Mouse (Mus musculus): Measurements from ENCODE around the gene Hoxc4.

Hoxc4 gene

GRCm38 (mm10) chr15:102987124-102987833, 31.5 kb upstream of the Hoxc4 start:
- in situ Hi-C loops (cut with MboI; ENCODE audit: low sequenced_read_pairs): loop anchor here (5.0 to 25.0 kb wide), 2 partner anchors 185 to 325 kb away; partner anchors contain the start of gene Gpr84

GRCm38 (mm10) chr15:102988078-102988477, 30.7 kb upstream of the Hoxc4 start:
- in situ Hi-C loops (cut with MboI; ENCODE audit: low sequenced_read_pairs): loop anchor here (5.0 to 25.0 kb wide), 2 partner anchors 184 to 324 kb away; partner anchors contain the start of gene Gpr84

- in situ Hi-C loops (cut with MboI; ENCODE audit: low sequenced_read_pairs): loop anchor here (25.0 kb wide), 1 partner anchor 322 kb away; the partner anchor contains the start of gene Gpr84
Measured at GRCm38 (mm10) chr15:102990461-102991397, 28.0 kb upstream of the Hoxc4 start, which contains the start of gene Hoxc8. Gene Hoxc8, plus strand, starts transcription at chr15:102990607.

- in situ Hi-C loops (cut with MboI; ENCODE audit: low sequenced_read_pairs): loop anchor here (25.0 kb wide), 1 partner anchor 321 kb away; the partner anchor contains the start of gene Gpr84
Measured at GRCm38 (mm10) chr15:102991782-102992181, 27.0 kb upstream of the Hoxc4 start.

GRCm38 (mm10) chr15:102992206-102992605, 26.5 kb upstream of the Hoxc4 start:
- in situ Hi-C loops (cut with MboI; ENCODE audit: low sequenced_read_pairs): loop anchor here (25.0 kb wide), 1 partner anchor 320 kb away; the partner anchor contains the start of gene Gpr84

GRCm38 (mm10) chr15:102992863-102993262, 25.9 kb upstream of the Hoxc4 start:
- in situ Hi-C loops (cut with MboI; ENCODE audit: low sequenced_read_pairs): loop anchor here (25.0 kb wide), 1 partner anchor 319 kb away; the partner anchor contains the start of gene Gpr84

GRCm38 (mm10) chr15:102996548-102996947, 22.2 kb upstream of the Hoxc4 start:
- in situ Hi-C loops (cut with MboI; ENCODE audit: low sequenced_read_pairs): loop anchor here (25.0 kb wide), 1 partner anchor 316 kb away; the partner anchor contains the start of gene Gpr84

GRCm38 (mm10) chr15:102997431-102997830, 21.3 kb upstream of the Hoxc4 start:
- in situ Hi-C loops (cut with MboI; ENCODE audit: low sequenced_read_pairs): loop anchor here (25.0 kb wide), 1 partner anchor 315 kb away; the partner anchor contains the start of gene Gpr84

GRCm38 (mm10) chr15:102997939-102998355, 20.8 kb upstream of the Hoxc4 start, which contains the start of gene Hoxc6:
Gene Hoxc6, plus strand, starts transcription at chr15:102998257.
- in situ Hi-C loops (cut with MboI; ENCODE audit: low sequenced_read_pairs): loop anchor here (25.0 kb wide), 1 partner anchor 314 kb away; the partner anchor contains the start of gene Gpr84

GRCm38 (mm10) chr15:102998608-102999182, 20.0 kb upstream of the Hoxc4 start:
- in situ Hi-C loops (cut with MboI; ENCODE audit: low sequenced_read_pairs): loop anchor here (25.0 kb wide), 1 partner anchor 314 kb away; the partner anchor contains the start of gene Gpr84

GRCm38 (mm10) chr15:102999183-102999831, 19.4 kb upstream of the Hoxc4 start:
- in situ Hi-C loops (cut with MboI; ENCODE audit: low sequenced_read_pairs): loop anchor here (25.0 kb wide), 1 partner anchor 313 kb away; the partner anchor contains the start of gene Gpr84

GRCm38 (mm10) chr15:102999955-103000354, 18.8 kb upstream of the Hoxc4 start:
- in situ Hi-C loops (cut with MboI; ENCODE audit: low sequenced_read_pairs): loop anchor here (25.0 kb wide), 1 partner anchor 312 kb away; the partner anchor contains the start of gene Gpr84

- in situ Hi-C loops (cut with MboI; ENCODE audit: low sequenced_read_pairs): no loop called here
Measured at GRCm38 (mm10) chr15:103000501-103000901, 18.2 kb upstream of the Hoxc4 start.

- in situ Hi-C loops (cut with MboI; ENCODE audit: low sequenced_read_pairs): no loop called here
Measured at GRCm38 (mm10) chr15:103001370-103001769, 17.4 kb upstream of the Hoxc4 start.

- in situ Hi-C loops (cut with MboI; ENCODE audit: low sequenced_read_pairs): no loop called here
Measured at GRCm38 (mm10) chr15:103002156-103002555, 16.6 kb upstream of the Hoxc4 start.

- in situ Hi-C loops (cut with MboI; ENCODE audit: low sequenced_read_pairs): no loop called here
Measured at GRCm38 (mm10) chr15:103002821-103003448, 15.8 kb upstream of the Hoxc4 start.

- in situ Hi-C loops (cut with MboI; ENCODE audit: low sequenced_read_pairs): no loop called here
Measured at GRCm38 (mm10) chr15:103005308-103005707, 13.4 kb upstream of the Hoxc4 start.

- in situ Hi-C loops (cut with MboI; ENCODE audit: low sequenced_read_pairs): no loop called here
Measured at GRCm38 (mm10) chr15:103005797-103006196, 12.9 kb upstream of the Hoxc4 start.

- in situ Hi-C loops (cut with MboI; ENCODE audit: low sequenced_read_pairs): no loop called here
Measured at GRCm38 (mm10) chr15:103006326-103006725, 12.4 kb upstream of the Hoxc4 start.

All from CH12F3 (cell line).